8 mouse cellular contexts compared by ENCODE assay signal in genomic region chr16:57166611-57167513, GRCm38 (mm10). TPM values are rescaled to one million over a fixed set of nuclear protein-coding genes. Genes with fewer than 3 reads are reported as not detected.
DNase-seq lines count a peak whose midpoint lies in the region; ATAC-seq lines count a peak whose summit lies in the region.

Nit2 (minus strand) TSS chr16:57167341.

- H3K79me2 ChIP-seq in macrophage (ENCODE audit: inconsistent target): peaks cover 12% of the 10 kb centered on the region; the same call in 1 of the 2 replicates

- ATAC-seq in hindbrain, embryonic 16.5 days: peak; percentile 98

- no peaks in the 10 kb centered on the region for H3K4me1 ChIP-seq in hindbrain, embryonic 16.5 days (ENCODE audit: control insufficient read depth, insufficient read depth, low read depth, low read length)

- peak within 1 kb of the TSS; percentile 93 for H3K4me3 ChIP-seq in hindbrain, embryonic 16.5 days (ENCODE audit: low read length)
- H3K4me3 ChIP-seq in macrophage (ENCODE audit: inconsistent target): peak within 1 kb of the TSS; percentile 58

- no peaks in the 10 kb centered on the region for H3K27me3 ChIP-seq in hindbrain, embryonic 16.5 days (replicated peaks; ENCODE audit: control insufficient read depth, insufficient read depth, low read length)

- no peaks in the 10 kb centered on the region for H3K9me3 ChIP-seq in hindbrain, embryonic 16.5 days (ENCODE audit: control insufficient read depth, low read length)

- WGBS in hindbrain, embryonic 16.5 days: under 1% methylated on average over 58 of the region's 58 CpGs
- under 1% methylated on average over 55 of the region's 58 CpGs for WGBS in macrophage (ENCODE audit: missing documents)

- DNase-seq in T-cell, adult 2 months (ENCODE audit: low spot score): peak; percentile 94
- DNase-seq in cerebellum, postnatal 36 days: peak; percentile 91 to 93
- DNase-seq in gastrocnemius, adult 18-20 months (ENCODE audit: low spot score): peak; percentile 94
- DNase-seq in left cerebral cortex, adult 18-20 months (ENCODE audit: low spot score in 2 of 2): peak; percentile 93 to 95
- DNase-seq in right cerebral cortex, adult 18-20 months: peak; percentile 94
- DNase-seq in urinary bladder, postnatal 10 days (ENCODE audit: low spot score): peak; percentile 84

- peak within 1 kb of the TSS; percentile 85 for H3K4me2 ChIP-seq in hindbrain, embryonic 16.5 days (ENCODE audit: low read length)

- H3K36me3 ChIP-seq in hindbrain, embryonic 16.5 days (ENCODE audit: control insufficient read depth, insufficient read depth, low read length): peaks cover 10% of the 10 kb centered on the region
- H3K36me3 ChIP-seq in macrophage (ENCODE audit: inconsistent target): peaks cover 26% of the 10 kb centered on the region; the same call in 1 of the 2 replicates

- H3K27ac ChIP-seq in hindbrain, embryonic 16.5 days (ENCODE audit: low read depth, low read length): peak within 1 kb of the TSS; percentile 89
- H3K27ac ChIP-seq in macrophage: peak within 1 kb of the TSS; percentile 45

- peak within 1 kb of the TSS; percentile 88 for H3K9ac ChIP-seq in hindbrain, embryonic 16.5 days (ENCODE audit: low read depth, low read length)

RNA-seq across cellular contexts. Expression of gene Nit2, which starts in this region (rescaled TPM):
- total RNA-seq in gastrocnemius, adult 18-20 months (2021): 10 to 100 TPM; 19.2 to 22.5 TPM
- 57.7 and 60.1 TPM in 2 replicates for polyA plus RNA-seq in hindbrain, embryonic 16.5 days (2015; fragmentation: Nextera tagmentation; extraction: Ambion mirVana)
- 10 to 100 TPM; 12.4 to 13.2 TPM for total RNA-seq in left cerebral cortex, adult 18-20 months (2021)
- 10 to 100 TPM in 20 of 26 experiments, 1 to 10 TPM in 6; 1.2 to 39.3 (median 17.7) TPM for total RNA-seq in macrophage (2018; cell fraction: chromatin; rRNA removed)
- 10 to 100 TPM in 23 of 26 experiments, 1 to 10 TPM in 3; 7.5 to 20.1 (median 14.6) TPM for total RNA-seq in macrophage (2018; cell fraction: cytosol; rRNA removed)
- total RNA-seq in macrophage (2018; cell fraction: nucleus; rRNA removed): 10 to 100 TPM in 14 of 26 experiments, 1 to 10 TPM in 12; 1.8 to 31.4 (median 11.6) TPM
- polyA plus RNA-seq in macrophage (2018): 13.7 to 23.2 TPM (median 22.7 TPM) in 3 replicates

Comparison
In these comparisons a context has a peak if more than half of its experiments do, and no peak if none do; other contexts are left out.
1. Peak in every context shown above with its lines: DNase-seq, ATAC-seq, H3K4me3 ChIP-seq and H3K27ac ChIP-seq.